22 mouse cellular contexts compared by ENCODE assay signal in genomic region chr7:144928889-144929210, GRCm38 (mm10). TPM values are rescaled to one million over a fixed set of nuclear protein-coding genes. Genes with fewer than 3 reads are reported as not detected.
DNase-seq lines count a peak whose midpoint lies in the region; ATAC-seq and TF ChIP-seq lines count a peak whose summit lies in the region.
"Had no signal": no experiment of that assay in that cellular context is flagged by ENCODE, and none has a peak within 500 bp of the region (broad histone marks: within the 10 kb centered on the region; RNA-seq: fewer than 3 reads in every experiment).

No protein-coding gene starts in this region.

- POLR2A ChIA-PET in Patski (lab: Charles Lee), result interaction anchor here (1.2 kb wide), 1 partner anchor 13 kb away, joined by 5 read pairs; no protein-coding TSS in a partner anchor

- TF ChIP-seq CTCF in lung, embryonic 14.5 days (IDR thresholded peaks at IDR 0.05; ENCODE audit: low read depth), result no peak
- no peak for TF ChIP-seq CTCF in Patski (IDR thresholded peaks at IDR 0.05)
- no peak for TF ChIP-seq CTCF in intestine, postnatal 0 days (IDR thresholded peaks at IDR 0.05; ENCODE audit: low read depth)

- H3K4me3 ChIP-seq in forebrain, embryonic 11.5 days (ENCODE audit: low read depth, low read length), result no peak overlapping the region
- H3K4me3 ChIP-seq in forebrain, embryonic 14.5 days (ENCODE audit: low read depth, low read length), result no peak overlapping the region
- H3K4me3 ChIP-seq in lung, embryonic 14.5 days (ENCODE audit: low read depth, low read length), result no peak overlapping the region
- H3K4me3 ChIP-seq in intestine, postnatal 0 days (ENCODE audit: low read depth, low read length), result no peak overlapping the region
- H3K4me3 ChIP-seq: embryonic facial prominence, embryonic 15.5 days; erythroblast, embryonic 14.5 days; forebrain, embryonic 10.5 days; heart, adult 2 months; heart, embryonic 13.5 days; hindbrain, embryonic 15.5 days had no signal

- H3K9ac ChIP-seq in forebrain, embryonic 11.5 days (ENCODE audit: low read length), result no peak overlapping the region
- no peak overlapping the region for H3K9ac ChIP-seq in forebrain, embryonic 14.5 days (ENCODE audit: low read length)
- no peak overlapping the region for H3K9ac ChIP-seq in lung, embryonic 14.5 days
- H3K9ac ChIP-seq in intestine, postnatal 0 days (ENCODE audit: low read depth, low read length), result no peak overlapping the region
- H3K9ac ChIP-seq: embryonic facial prominence, embryonic 15.5 days; heart, embryonic 13.5 days; hindbrain, embryonic 15.5 days had no signal

- CTCF ChIA-PET in Patski (lab: Charles Lee), result interaction anchor here (1.5 kb wide), 1 partner anchor 9 kb away, joined by 11 read pairs; no protein-coding TSS in a partner anchor

- H3K4me1 ChIP-seq in forebrain, embryonic 11.5 days (replicated peaks; ENCODE audit: control insufficient read depth, insufficient read depth, low read length), result no peaks in the 10 kb centered on the region
- H3K4me1 ChIP-seq in forebrain, embryonic 14.5 days (ENCODE audit: control insufficient read depth, insufficient read depth, low read length), result no peaks in the 10 kb centered on the region
- no peaks in the 10 kb centered on the region for H3K4me1 ChIP-seq in lung, embryonic 14.5 days (ENCODE audit: insufficient read depth)
- H3K4me1 ChIP-seq in intestine, postnatal 0 days (replicated peaks; ENCODE audit: control insufficient read depth, insufficient read depth, low read length), result no peaks in the 10 kb centered on the region
- H3K4me1 ChIP-seq: embryonic facial prominence, embryonic 15.5 days had no signal

- in situ Hi-C loops in Patski (cut with MboI; ENCODE audit: low pct_unique_long_range_greater_than_20kb), result no loop called here

- 82% methylated on average over 6 of the region's 6 CpGs for WGBS in forebrain, embryonic 11.5 days
- 82% methylated on average over 6 of the region's 6 CpGs for WGBS in forebrain, embryonic 14.5 days
- 72% methylated on average over 6 of the region's 6 CpGs for WGBS in lung, embryonic 14.5 days
- 65% methylated on average over 6 of the region's 6 CpGs for WGBS in intestine, postnatal 0 days

- 0 out of 2 replicates have a peak overlapping the region, but pooled peaks have one; percentile 12 for H3K27ac ChIP-seq in forebrain, embryonic 11.5 days (ENCODE audit: low read depth, low read length)
- no peak overlapping the region for H3K27ac ChIP-seq in forebrain, embryonic 14.5 days (ENCODE audit: low read depth, low read length)
- 0 out of 2 replicates have a peak overlapping the region, but pooled peaks have one; percentile 15 for H3K27ac ChIP-seq in lung, embryonic 14.5 days (ENCODE audit: low read depth)
- no peak overlapping the region for H3K27ac ChIP-seq in intestine, postnatal 0 days (ENCODE audit: low read depth, low read length)
- H3K27ac ChIP-seq: embryonic facial prominence, embryonic 15.5 days; forebrain, embryonic 10.5 days; heart, embryonic 13.5 days; hindbrain, embryonic 15.5 days had no signal

- H3K9me3 ChIP-seq in forebrain, embryonic 11.5 days (ENCODE audit: control insufficient read depth, low read length), result no peaks in the 10 kb centered on the region
- H3K9me3 ChIP-seq in forebrain, embryonic 14.5 days (replicated peaks; ENCODE audit: control insufficient read depth, low read length), result no peaks in the 10 kb centered on the region
- no peaks in the 10 kb centered on the region for H3K9me3 ChIP-seq in lung, embryonic 14.5 days (ENCODE audit: low read depth, low read length)
- no peaks in the 10 kb centered on the region for H3K9me3 ChIP-seq in intestine, postnatal 0 days (ENCODE audit: control insufficient read depth)
- H3K9me3 ChIP-seq: embryonic facial prominence, embryonic 15.5 days; forebrain, embryonic 10.5 days; heart, embryonic 13.5 days; hindbrain, embryonic 15.5 days had no signal

- H3K27me3 ChIP-seq in forebrain, embryonic 11.5 days (ENCODE audit: control insufficient read depth, insufficient read depth, low read length), result no peaks in the 10 kb centered on the region
- no peaks in the 10 kb centered on the region for H3K27me3 ChIP-seq in forebrain, embryonic 14.5 days (replicated peaks; ENCODE audit: control insufficient read depth, insufficient read depth, low read length)
- H3K27me3 ChIP-seq in lung, embryonic 14.5 days (ENCODE audit: insufficient read depth, low read length), result no peaks in the 10 kb centered on the region
- H3K27me3 ChIP-seq in Patski, result no peaks in the 10 kb centered on the region
- H3K27me3 ChIP-seq in intestine, postnatal 0 days (replicated peaks; ENCODE audit: control insufficient read depth, insufficient read depth, low read length), result no peaks in the 10 kb centered on the region
- H3K27me3 ChIP-seq: embryonic facial prominence, embryonic 15.5 days; heart, embryonic 13.5 days; hindbrain, embryonic 15.5 days had no signal

- peaks cover 18% of the 10 kb centered on the region; the same call in 1 of the 2 replicates for H3K36me3 ChIP-seq in forebrain, embryonic 11.5 days (ENCODE audit: control insufficient read depth, insufficient read depth, low read length)
- H3K36me3 ChIP-seq in forebrain, embryonic 14.5 days (ENCODE audit: control insufficient read depth, insufficient read depth, low read length), result peaks cover 27% of the 10 kb centered on the region
- H3K36me3 ChIP-seq in lung, embryonic 14.5 days (ENCODE audit: insufficient read depth), result peaks cover 49% of the 10 kb centered on the region
- peaks cover 31% of the 10 kb centered on the region for H3K36me3 ChIP-seq in intestine, postnatal 0 days (ENCODE audit: control insufficient read depth, insufficient read depth)
- H3K36me3 ChIP-seq: hindbrain, embryonic 15.5 days had no signal

- no peak for ATAC-seq in forebrain, embryonic 11.5 days (replicated peaks; ENCODE audit: low FRiP score)
- ATAC-seq in forebrain, embryonic 14.5 days, result no peak
- no peak for ATAC-seq in lung, embryonic 14.5 days (ENCODE audit: insufficient read depth)
- peak; percentile 5 for ATAC-seq in Patski
- ATAC-seq in intestine, postnatal 0 days, result no peak
- ATAC-seq: forebrain, embryonic 16.5 days had no signal

- no peak for DNase-seq in forebrain, embryonic 11.5 days (ENCODE audit: low spot score)
- DNase-seq in forebrain, embryonic 14.5 days (ENCODE audit: low spot score), result no peak
- peak; percentile 48 for DNase-seq in kidney, adult 9 months
- no peak for DNase-seq in kidney, adult 11 months
- no peak for DNase-seq in lung, embryonic 14.5 days
- DNase-seq in lung, adult 18-20 months, result no peak
- no peak for DNase-seq in Patski (ENCODE audit: low read depth, low spot score)
- DNase-seq: adrenal gland, adult 2 months; adrenal gland, postnatal 25 days; cerebellum, adult 2 months; gastrocnemius, postnatal 10 days; heart, postnatal 36 days had no signal

- no peak overlapping the region for H3K4me2 ChIP-seq in forebrain, embryonic 11.5 days (ENCODE audit: low read depth, low read length, severe bottlenecking)
- no peak overlapping the region for H3K4me2 ChIP-seq in forebrain, embryonic 14.5 days (ENCODE audit: low read length)
- H3K4me2 ChIP-seq in lung, embryonic 14.5 days, result no peak overlapping the region
- H3K4me2 ChIP-seq in intestine, postnatal 0 days (replicated peaks; ENCODE audit: low read depth), result no peak overlapping the region
- H3K4me2 ChIP-seq: embryonic facial prominence, embryonic 15.5 days; heart, embryonic 13.5 days; hindbrain, embryonic 15.5 days had no signal

RNA-seq across cellular contexts. Expression of gene Ccnd1, which starts 10.9 kb away (rescaled TPM):
- polyA plus RNA-seq in forebrain, embryonic 11.5 days (2014; fragmentation: Nextera tagmentation; extraction: Ambion mirVana), result 238 and 268 TPM in 2 replicates
- 60.8 and 70.3 TPM in 2 replicates for polyA plus RNA-seq in forebrain, embryonic 14.5 days (2014; fragmentation: Nextera tagmentation; extraction: Ambion mirVana)
- polyA plus RNA-seq in lung, embryonic 14.5 days (2014; fragmentation: Nextera tagmentation; extraction: Ambion mirVana), result 148 and 154 TPM in 2 replicates
- 110 TPM for polyA plus RNA-seq in Patski (2021)
- polyA plus RNA-seq in intestine, postnatal 0 days (2015; fragmentation: Nextera tagmentation; extraction: Ambion mirVana), result 41.5 and 42.9 TPM in 2 replicates

RNA-seq across cellular contexts. Expression of gene LTO1, which starts 13.9 kb away (rescaled TPM):
- polyA plus RNA-seq in forebrain, embryonic 11.5 days (2014; fragmentation: Nextera tagmentation; extraction: Ambion mirVana), result 29.2 and 31.1 TPM in 2 replicates
- 26.7 and 27.8 TPM in 2 replicates for polyA plus RNA-seq in forebrain, embryonic 14.5 days (2014; fragmentation: Nextera tagmentation; extraction: Ambion mirVana)
- 22.1 and 22.3 TPM in 2 replicates for polyA plus RNA-seq in lung, embryonic 14.5 days (2014; fragmentation: Nextera tagmentation; extraction: Ambion mirVana)
- 35.9 TPM for polyA plus RNA-seq in Patski (2021)
- polyA plus RNA-seq in intestine, postnatal 0 days (2015; fragmentation: Nextera tagmentation; extraction: Ambion mirVana), result 16.2 and 21.1 TPM in 2 replicates

RNA-seq across cellular contexts. Expression of gene Fgf15, which starts 32.5 kb away (rescaled TPM):
- polyA plus RNA-seq in forebrain, embryonic 11.5 days (2014; fragmentation: Nextera tagmentation; extraction: Ambion mirVana), result 92.1 and 92.3 TPM in 2 replicates
- 28.1 and 36.3 TPM in 2 replicates for polyA plus RNA-seq in forebrain, embryonic 14.5 days (2014; fragmentation: Nextera tagmentation; extraction: Ambion mirVana)
- polyA plus RNA-seq in lung, embryonic 14.5 days (2014; fragmentation: Nextera tagmentation; extraction: Ambion mirVana), result not detected in 2 replicates
- 0.10 TPM for polyA plus RNA-seq in Patski (2021)
- polyA plus RNA-seq in intestine, postnatal 0 days (2015; fragmentation: Nextera tagmentation; extraction: Ambion mirVana), result 51.7 and 76.9 TPM in 2 replicates
- polyA plus RNA-seq: cerebellum, adult 2 months; erythroblast, embryonic 14.5 days; frontal cortex, adult 2 months; heart, adult 2 months; heart, postnatal 0 days had no signal

Comparison
In these comparisons a context has a peak if more than half of its experiments do, and no peak if none do; other contexts are left out.
1. H3K27ac ChIP-seq: peak in forebrain, embryonic 11.5 days (single experiment) and lung, embryonic 14.5 days (single experiment); none in forebrain, embryonic 14.5 days (single experiment) and intestine, postnatal 0 days (single experiment).
2. RNA of gene Fgf15, which starts 32.5 kb away (polyA plus RNA-seq): 92.1 to 92.3 TPM in forebrain, embryonic 11.5 days, 51.7 to 76.9 TPM in intestine, postnatal 0 days and 28.1 to 36.3 TPM in forebrain, embryonic 14.5 days; 0.10 TPM in Patski (single experiment) and not detected in lung, embryonic 14.5 days; every median in the first group is over 10 times any median in the second.